Mouse (Mus musculus): ENCODE results near the gene Slc2a2.

DNA sequence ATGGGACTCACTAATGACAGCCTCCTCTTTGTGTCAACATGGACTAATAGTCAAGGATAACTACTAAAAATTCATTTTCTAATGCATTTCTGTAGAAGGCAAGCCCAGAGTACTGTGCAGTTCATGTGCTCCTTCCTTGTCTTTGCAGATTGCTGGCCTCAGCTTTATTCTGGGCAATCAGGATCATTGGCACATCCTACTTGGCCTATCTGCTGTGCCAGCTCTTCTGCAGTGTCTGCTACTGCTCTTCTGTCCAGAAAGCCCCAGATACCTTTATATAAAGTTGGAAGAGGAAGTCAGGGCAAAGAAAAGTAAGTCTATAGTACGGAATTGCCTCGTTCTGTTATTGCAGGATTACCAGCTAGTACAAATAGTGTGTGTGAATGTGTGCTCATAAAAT is 20.8 kb downstream of the Slc2a2 start:
- no peak for TF ChIP-seq CTCF (IDR thresholded peaks at IDR 0.05; ENCODE audit: low read depth)
- no peak for TF ChIP-seq EP300 (IDR thresholded peaks at IDR 0.05; ENCODE audit: low read depth)

Measured in liver, embryonic 14.5 days (tissue).